Mouse (Mus musculus) CD4-positive, CD25-positive, alpha-beta regulatory T cell (primary cell): ENCODE measurements around the gene Fmn2. TPM values are rescaled to one million over a fixed set of nuclear protein-coding genes. Genes with fewer than 3 reads are reported as not detected.

Source experiments
- polyA plus RNA-seq: library from polyadenylated mRNA; unstranded; fragments of 100-300 nt; shearing (Covaris generic); gene quantifications from one replicate; pipeline ENCODE4 v1.2.1, GENCODE M21; 2017

The Fmn2 gene
- polyA plus RNA-seq: not detected

DNA sequence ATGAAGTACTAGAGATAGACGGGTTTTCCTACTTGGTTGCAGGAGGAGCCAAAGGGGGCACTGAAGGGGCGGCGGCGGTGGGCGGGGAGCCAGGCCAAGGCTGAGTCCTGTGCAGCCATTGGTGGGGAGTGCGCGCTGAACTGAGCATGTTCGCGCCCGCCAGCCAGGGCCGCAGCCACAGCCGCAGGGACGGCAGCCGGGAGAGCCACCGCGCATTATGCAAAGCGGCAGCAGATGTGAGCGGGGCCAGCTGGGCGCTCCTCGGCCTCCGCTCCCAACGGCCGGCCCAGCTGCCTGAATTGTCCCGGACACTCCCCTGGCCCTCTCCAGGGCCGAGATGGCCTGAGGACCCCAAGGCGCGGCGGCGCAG is at the start of gene Fmn2:
Fmn2 (plus strand) TSS at position 165 of the 370 bp plus-strand sequence.

Other genes starting within 250 kb of the Fmn2 start
- not detected for gene Olfr419, start 249.8 kb upstream of the Fmn2 start, polyA plus RNA-seq
- gene Mptx1, start 171.3 kb upstream of the Fmn2 start, polyA plus RNA-seq: not detected
- not detected for gene Olfr417, start 136.7 kb upstream of the Fmn2 start, polyA plus RNA-seq
- not detected for gene Olfr248, start 110.8 kb upstream of the Fmn2 start, polyA plus RNA-seq
- gene Olfr414, start 77.8 kb upstream of the Fmn2 start, polyA plus RNA-seq: not detected
- gene Olfr220, start 59.7 kb upstream of the Fmn2 start, polyA plus RNA-seq: not detected